ENCODE assay signal across 1 mouse cellular context in genomic region chr16:36666448-36667017, GRCm38 (mm10).
TF ChIP-seq lines count a peak whose summit lies in the region.

No protein-coding gene starts in this region.

TF ChIP-seq in CH12.LX, 34 proteins besides CTCF, POLR2A, EP300 and RAD21 (continued from another document):
- no peak for TF ChIP-seq JUN (IDR thresholded peaks at IDR 0.05; ENCODE audit: insufficient read depth, low read depth, low read length)
- TF ChIP-seq SIN3A (IDR thresholded peaks at IDR 0.05; ENCODE audit: low read length) = no peak; the same call in 1 of the 2 replicates
- no peak for TF ChIP-seq TBP (conservative IDR thresholded peaks at IDR 0.05; ENCODE audit: low read depth, low read length)
TF ChIP-seq in CH12.LX: peak in this region for 0.
